Mouse (Mus musculus) left cerebral cortex, postnatal 10 days (tissue): ENCODE data around the gene Rpusd1. TPM values are rescaled to one million over a fixed set of nuclear protein-coding genes. Genes with fewer than 3 reads are reported as not detected.
"Not testable (repeated sequence)": the region's sequence is repeated elsewhere in the genome, so short reads cannot be mapped to it uniquely, and the experiment has no call there.

Source experiments
- DNase-seq, 2 experiments: peaks; one replicate each; pipeline ENCODE4 v3.0.0; 2021 to 2022; ENCODE audit warnings: low spot score in 2 of 2, mixed read lengths in 1 of 2; ENCODE audit errors: extremely low spot score in 1 of 2
- intact Hi-C: fragments of 180-260 bp; cut with DNase I; formaldehyde crosslinking; loops from one replicate; pipeline ENCODE4 v1.15.1; 2025
- total RNA-seq, 2 experiments: library from RNA; stranded (reverse); gene quantifications; 2 replicates each; pipeline ENCODE4 v1.2.3; 2021

The Rpusd1 gene
- total RNA-seq, 2 experiments from 2014 or later, result 31.9 to 32.4 TPM

DNA sequence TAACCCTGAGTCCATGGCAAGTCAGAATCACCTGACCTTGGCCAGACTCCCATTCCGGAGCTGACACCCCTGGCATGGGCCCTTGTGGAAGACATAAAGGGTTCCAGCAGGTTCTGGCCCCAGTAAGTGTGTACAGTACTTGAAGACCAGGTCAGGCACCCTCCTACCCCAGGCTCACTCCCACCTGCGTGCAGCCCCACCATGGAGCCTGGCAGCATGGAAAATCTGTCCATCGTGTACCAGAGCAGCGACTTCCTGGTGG is 470 bp downstream of the Rpusd1 start:
- DNase-seq, result peak in 1 of 2 experiments; percentile 55
- intact Hi-C loops, result no loop called here

DNA sequence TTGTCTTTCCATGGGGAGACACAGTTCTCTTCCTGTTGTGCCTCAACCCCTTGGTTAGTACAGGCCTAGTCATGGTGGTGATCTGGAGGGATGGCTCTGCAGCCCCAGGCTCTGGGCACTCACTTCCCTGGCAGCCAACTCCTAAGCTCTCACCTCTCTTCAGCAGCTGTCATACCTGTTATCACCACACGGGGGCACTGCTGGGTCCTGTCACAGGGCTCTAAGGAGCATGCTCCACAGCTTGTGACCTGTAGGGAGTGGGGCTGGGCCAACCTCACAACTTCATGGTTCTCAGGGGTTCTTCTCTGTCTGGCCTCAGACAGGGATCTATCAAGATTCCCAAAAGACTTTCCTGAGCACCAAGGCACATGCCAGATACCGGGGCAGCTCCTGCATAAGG is 4.6 kb downstream of the Rpusd1 start:
- intact Hi-C loops, result loop anchor here (2.0 kb wide), 1 partner anchor 67 kb away; no protein-coding TSS in a partner anchor
- peak; percentile 72 to 84 for DNase-seq

DNA sequence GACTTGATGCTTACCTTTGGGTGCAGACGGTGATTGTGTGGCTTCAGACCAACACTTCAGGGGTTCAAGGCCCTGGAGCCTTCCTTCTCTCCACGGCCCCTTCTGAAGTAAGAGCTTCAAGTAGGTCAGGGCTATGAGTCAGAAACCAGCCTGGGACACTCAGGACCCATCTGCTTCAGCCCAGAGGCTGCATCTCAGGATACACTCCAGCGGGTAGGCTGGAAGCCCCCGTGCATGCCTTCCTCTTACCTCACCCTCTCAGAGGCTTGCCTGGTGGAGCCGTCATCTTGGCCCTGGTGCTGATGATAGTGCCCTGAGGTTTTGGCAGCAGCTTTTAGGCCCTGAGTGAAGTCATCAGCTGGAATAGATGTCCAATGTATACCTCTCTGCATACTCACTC is 7.8 kb downstream of the Rpusd1 start:
- intact Hi-C loops, result no loop called here
- DNase-seq, result no peak

- no peak for DNase-seq
- intact Hi-C loops, result no loop called here
Observed at GRCm38 (mm10) chr17:25735745-25736144, 8.3 kb downstream of the Rpusd1 start, which contains the start of gene Mslnl. Mslnl (plus strand) TSS chr17:25736042.

- intact Hi-C loops, result no loop called here
- no peak for DNase-seq
Observed at GRCm38 (mm10) chr17:25738861-25739260, 11.4 kb downstream of the Rpusd1 start.

DNA sequence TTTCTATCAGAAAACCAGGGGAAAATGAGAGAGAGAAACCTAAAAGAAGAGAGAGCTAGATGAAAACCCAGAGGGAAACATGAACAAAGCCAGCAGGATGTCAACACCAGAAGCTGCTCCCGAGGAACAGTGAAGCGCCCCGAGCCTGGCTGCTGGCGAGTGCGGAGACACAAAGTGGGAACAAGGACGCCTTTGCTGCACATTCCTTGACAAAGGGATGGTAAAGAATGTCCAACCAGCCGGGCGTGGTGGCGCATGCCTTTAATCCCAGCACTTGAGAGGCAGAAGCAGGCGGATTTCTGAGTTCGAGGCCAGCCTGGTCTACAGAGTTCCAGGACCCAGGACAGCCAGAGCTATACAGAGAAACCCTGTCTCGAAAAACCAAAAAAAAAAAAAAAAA is 14.0 kb downstream of the Rpusd1 start:
- intact Hi-C loops, DNase-seq: not testable (repeated sequence)

DNA sequence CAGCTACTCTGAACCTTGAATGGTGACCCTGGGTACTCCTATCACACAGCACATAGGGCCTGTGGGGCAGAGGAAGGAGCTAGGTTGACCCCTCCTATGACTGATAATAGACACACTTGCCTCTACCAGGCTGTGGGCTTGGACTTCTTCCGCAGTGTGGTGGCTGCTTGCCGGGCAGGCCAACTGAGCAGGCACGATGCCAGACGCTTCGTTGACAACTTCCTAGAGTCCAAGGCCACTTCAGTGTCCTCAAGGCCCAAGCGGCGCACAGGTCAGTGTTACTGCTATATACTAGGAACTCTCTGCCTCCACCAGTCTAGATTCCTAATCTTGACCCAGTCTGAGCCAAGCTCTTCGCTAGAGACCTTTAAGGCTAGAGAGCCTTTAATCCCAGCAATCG is 16.4 kb downstream of the Rpusd1 start:
- no peak for DNase-seq
- intact Hi-C loops, result no loop called here

- intact Hi-C loops, result no loop called here
- DNase-seq, result no peak
Observed at GRCm38 (mm10) chr17:25744311-25744710, 16.8 kb downstream of the Rpusd1 start.

GRCm38 (mm10) chr17:25748238-25748637 is 20.8 kb downstream of the Rpusd1 start:
- intact Hi-C loops, result no loop called here
- DNase-seq, result no peak

DNA sequence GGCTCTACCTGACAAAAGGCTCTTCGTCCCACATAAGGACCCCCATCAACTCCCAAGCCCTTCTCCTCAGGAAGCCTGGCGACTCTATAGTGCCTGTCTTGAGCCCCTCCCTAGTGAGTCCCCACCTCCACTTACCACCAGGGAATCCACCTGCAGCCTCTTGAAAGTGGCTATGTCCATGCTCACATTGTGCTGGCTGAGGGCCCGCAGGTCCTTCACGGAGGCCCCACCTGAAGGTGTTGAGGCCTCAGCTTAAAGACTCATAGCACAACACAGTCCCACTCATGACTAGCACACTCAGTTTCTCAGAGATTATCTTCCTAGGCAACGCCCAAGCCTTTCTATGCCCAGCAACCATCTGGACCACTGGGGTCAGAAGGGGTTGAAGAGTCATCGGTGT is 21.8 kb downstream of the Rpusd1 start:
- intact Hi-C loops, result no loop called here

GRCm38 (mm10) chr17:25751446-25751845 is 24.0 kb downstream of the Rpusd1 start:
- intact Hi-C loops, result no loop called here
- peak in 1 of 2 experiments; percentile 84 for DNase-seq

More for the DNA sequence above, 21.8 kb downstream of the Rpusd1 start:
- no peak for DNase-seq

DNA sequence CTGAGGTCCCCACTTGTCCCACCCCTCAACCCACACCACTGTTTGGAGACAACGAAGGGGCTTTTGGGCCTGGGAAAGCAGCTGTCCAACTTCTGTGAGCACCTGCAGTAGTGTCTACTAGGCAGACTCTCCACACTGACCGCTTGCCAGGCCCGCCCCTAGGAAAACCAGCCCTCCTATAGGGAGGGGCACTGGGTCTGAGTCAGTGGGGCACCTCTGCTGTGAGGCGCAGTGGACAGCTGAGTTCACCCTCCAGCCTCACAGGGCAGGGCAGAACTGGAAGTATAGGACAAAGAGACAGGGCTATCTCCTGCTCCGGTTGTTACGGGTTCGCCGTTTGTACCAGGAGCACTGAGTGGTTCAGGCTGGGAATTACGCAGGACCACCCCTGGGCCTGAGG is 26.8 kb downstream of the Rpusd1 start, which contains the start of gene Msln:
Gene Msln, minus strand, starts transcription at position 138 of the 400 bp plus-strand sequence.
- no peak for DNase-seq
- intact Hi-C loops, result no loop called here

DNA sequence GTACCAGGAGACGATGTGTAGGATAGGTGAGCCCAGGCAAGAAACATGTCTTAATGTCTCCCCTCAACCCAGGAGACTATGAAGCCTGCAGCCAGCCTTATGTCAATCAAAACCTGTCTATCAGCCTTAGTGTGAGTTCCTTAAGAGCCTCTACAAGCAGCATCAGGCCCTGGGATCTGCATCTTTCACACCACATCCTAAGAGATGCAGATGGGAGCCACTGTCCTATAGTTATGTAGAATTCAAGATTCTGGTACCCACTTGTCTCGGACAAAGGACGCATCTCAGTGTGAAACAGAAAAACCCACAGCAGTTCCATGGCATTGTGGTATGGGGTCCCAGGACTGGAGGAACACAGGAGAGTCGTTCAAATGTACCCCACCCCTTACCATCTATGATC is 27.6 kb downstream of the Rpusd1 start:
- intact Hi-C loops, result no loop called here

GRCm38 (mm10) chr17:25755627-25756377 is 28.3 kb downstream of the Rpusd1 start:
- intact Hi-C loops, result no loop called here
- DNase-seq, result no peak

More for the DNA sequence above, 27.6 kb downstream of the Rpusd1 start:
- DNase-seq, result no peak

- no peak for DNase-seq
- intact Hi-C loops, result no loop called here
Observed at GRCm38 (mm10) chr17:25756378-25757242, 29.1 kb downstream of the Rpusd1 start.

DNA sequence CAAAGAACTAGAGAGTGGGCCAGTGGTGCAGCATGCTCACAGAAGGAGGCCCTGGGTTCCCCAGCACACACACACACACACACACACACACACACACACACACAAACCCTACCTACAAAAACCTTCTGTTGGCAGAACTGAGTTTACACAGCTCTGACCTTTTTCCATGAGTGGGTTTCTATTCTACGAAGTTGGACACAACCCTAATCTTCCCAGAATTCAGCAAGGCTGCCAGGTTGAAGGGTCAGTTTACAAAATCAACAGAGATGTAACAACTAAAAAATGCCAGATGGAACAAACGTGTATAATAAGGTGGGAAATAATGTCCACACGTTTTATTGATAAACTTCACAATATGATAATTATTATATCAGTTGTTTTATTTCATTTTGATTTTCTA is 30.2 kb downstream of the Rpusd1 start:
- intact Hi-C loops, result no loop called here
- no peak for DNase-seq

GRCm38 (mm10) chr17:25760148-25760547 is 32.7 kb downstream of the Rpusd1 start:
- intact Hi-C loops, result no loop called here
- DNase-seq, result no peak

GRCm38 (mm10) chr17:25761561-25761970 is 34.1 kb downstream of the Rpusd1 start:
- DNase-seq, result peak in 1 of 2 experiments; percentile 60
- intact Hi-C loops, result no loop called here

DNA sequence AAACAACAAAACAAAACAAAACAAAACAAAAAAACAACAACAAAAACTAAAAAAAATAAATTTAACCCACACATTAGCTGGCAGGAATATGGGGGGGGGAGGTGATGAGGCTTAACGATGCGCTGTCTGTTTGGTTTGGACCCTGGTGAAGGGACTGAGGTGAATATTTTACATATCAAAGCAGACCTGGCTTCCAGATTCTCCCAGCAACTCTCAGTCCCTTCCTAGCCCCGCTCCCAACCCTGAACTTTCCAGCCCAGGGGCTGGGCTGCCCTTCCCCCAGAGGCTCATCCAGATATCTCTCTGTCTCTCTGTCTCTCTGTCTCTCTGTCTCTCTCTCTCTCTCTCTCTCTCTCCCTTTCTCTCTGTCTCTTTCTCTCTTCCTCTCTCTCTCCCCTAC is 35.1 kb downstream of the Rpusd1 start:
- intact Hi-C loops, result no loop called here
- no peak for DNase-seq

DNA sequence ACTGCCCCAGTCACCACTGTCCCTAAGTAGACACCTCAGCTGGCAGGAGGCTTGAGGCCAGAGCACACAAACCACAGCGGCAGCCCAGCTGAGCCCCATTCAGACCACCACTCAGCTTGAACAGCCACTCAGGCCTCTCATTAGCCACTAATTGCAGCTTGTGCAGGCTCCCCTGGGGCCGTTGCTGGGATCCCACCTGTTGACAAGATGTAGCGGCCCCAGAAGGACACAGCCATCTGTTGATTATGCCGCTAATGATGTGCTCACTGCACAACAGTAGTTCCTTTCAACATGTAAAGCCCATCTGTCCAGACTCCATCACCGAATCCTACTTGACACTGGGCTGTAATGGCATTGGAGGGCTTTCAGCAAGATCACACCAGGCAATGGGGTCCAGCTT is 38.4 kb downstream of the Rpusd1 start:
- no peak for DNase-seq
- intact Hi-C loops, result no loop called here
